10 mouse cellular contexts compared by ENCODE assay signal in the genomic region with DNA sequence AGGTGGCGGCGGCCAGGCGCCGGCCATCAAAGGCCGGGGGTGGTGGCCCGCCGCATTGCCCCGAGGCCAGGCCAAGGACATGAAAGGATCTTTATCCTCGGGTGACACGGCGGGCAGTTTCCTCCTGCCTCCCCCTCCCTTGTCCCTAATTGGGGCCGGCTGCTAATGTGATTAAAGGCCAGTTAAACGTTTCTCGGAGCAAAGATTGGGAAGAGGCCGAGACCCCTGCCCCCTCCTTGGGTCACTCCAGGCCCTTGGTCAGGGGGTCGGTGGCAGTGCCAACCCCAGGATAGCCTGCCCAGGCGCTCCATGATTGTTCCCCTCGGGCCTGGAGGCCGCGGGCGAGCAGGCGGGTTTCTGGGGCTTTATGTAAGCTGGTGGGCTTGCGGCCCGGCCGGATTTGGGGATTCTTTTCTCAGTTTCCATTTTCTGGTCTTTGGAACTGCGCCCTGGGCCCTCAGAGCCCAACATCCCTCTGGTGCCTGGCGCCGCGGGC.
A peak's percentile ranks its signal among the peaks of the same experiment; 100 is the strongest.
DNase-seq lines count a peak whose midpoint lies in the region; ATAC-seq and TF ChIP-seq lines count a peak whose summit lies in the region.
"Had no signal": no experiment of that assay in that cellular context is flagged by ENCODE, and none has a peak within 500 bp of the region (broad histone marks: within the 10 kb centered on the region; RNA-seq: fewer than 3 reads in every experiment).

No protein-coding gene starts in this region.

- no peak for TF ChIP-seq EP300 in heart, adult 2 months (IDR thresholded peaks at IDR 0.05; ENCODE audit: insufficient read depth, low read depth, low read length)

- no peak for TF ChIP-seq POLR2A in heart, adult 2 months (IDR thresholded peaks at IDR 0.05; ENCODE audit: insufficient read depth, low read depth, low read length)

- no peak overlapping the region for H3K27ac ChIP-seq in heart, embryonic 11.5 days (ENCODE audit: low read depth, low read length)
- no peak overlapping the region for H3K27ac ChIP-seq in heart, adult 2 months
- peak overlapping the region; percentile 21; the same call in 1 of the 2 replicates for H3K27ac ChIP-seq in forebrain, postnatal 0 days (ENCODE audit: low read depth, low read length)
- H3K27ac ChIP-seq in midbrain, embryonic 12.5 days (replicated peaks) = peak overlapping the region; percentile 92
- H3K27ac ChIP-seq: macrophage had no signal

- no peak for TF ChIP-seq CTCF in heart, adult 2 months (IDR thresholded peaks at IDR 0.05)
- TF ChIP-seq CTCF in forebrain, postnatal 0 days (IDR thresholded peaks at IDR 0.05; ENCODE audit: low read depth) = no peak

- no peak overlapping the region for H3K9ac ChIP-seq in heart, embryonic 11.5 days (ENCODE audit: low read depth, low read length)
- no peak overlapping the region for H3K9ac ChIP-seq in heart, adult 2 months (ENCODE audit: low read depth, low read length)
- peak overlapping the region; percentile 22 for H3K9ac ChIP-seq in forebrain, postnatal 0 days
- peak overlapping the region; percentile 60 for H3K9ac ChIP-seq in midbrain, embryonic 12.5 days (replicated peaks)

- DNase-seq in heart, adult 2 months = no peak
- peak; percentile 34 for DNase-seq in ZHBTc4 (ENCODE audit: low read depth, low spot score)
- DNase-seq in forebrain, postnatal 0 days = no peak
- DNase-seq in adrenal gland, postnatal 10 days = no peak
- no peak for DNase-seq in layer of hippocampus, postnatal 25 days (ENCODE audit: extremely low spot score in 1 of 2, low spot score in 1 of 2)
- DNase-seq: right cerebral cortex, postnatal 25 days had no signal

- intact Hi-C loops in heart, adult 2 months (cut with DNase I) = no loop called here

- no peak for ATAC-seq in heart, embryonic 11.5 days (replicated peaks; ENCODE audit: insufficient number of reproducible peaks, low FRiP score, low TSS enrichment)
- peak; percentile 32; the same call in 1 of the 2 replicates for ATAC-seq in forebrain, postnatal 0 days
- no peak for ATAC-seq in midbrain, embryonic 12.5 days (ENCODE audit: low FRiP score, low read depth)
- ATAC-seq in CD4-positive, CD25-positive, alpha-beta regulatory T cell, adult 4 months = no peak

- peak overlapping the region; percentile 20 for H3K4me3 ChIP-seq in heart, embryonic 11.5 days (ENCODE audit: low read depth, low read length)
- no peak overlapping the region for H3K4me3 ChIP-seq in heart, adult 2 months
- H3K4me3 ChIP-seq in forebrain, postnatal 0 days (ENCODE audit: low read depth, low read length) = 0 out of 2 replicates have a peak overlapping the region, but pooled peaks have one; percentile 7
- peak overlapping the region; percentile 39 for H3K4me3 ChIP-seq in midbrain, embryonic 12.5 days

- peaks cover 69% of the 10 kb centered on the region for H3K27me3 ChIP-seq in heart, embryonic 11.5 days (ENCODE audit: control insufficient read depth, insufficient read depth, low read length)
- H3K27me3 ChIP-seq in heart, adult 2 months (ENCODE audit: control insufficient read depth, insufficient read depth, low read length) = peaks cover 9% of the 10 kb centered on the region
- H3K27me3 ChIP-seq in forebrain, postnatal 0 days (ENCODE audit: insufficient read depth, low read length) = peaks cover 32% of the 10 kb centered on the region
- H3K27me3 ChIP-seq in midbrain, embryonic 12.5 days = peaks cover 69% of the 10 kb centered on the region

- H3K4me1 ChIP-seq in heart, embryonic 11.5 days (ENCODE audit: control insufficient read depth, insufficient read depth, low read length) = peaks cover 5% of the 10 kb centered on the region; the same call in 1 of the 2 replicates
- H3K4me1 ChIP-seq in heart, adult 2 months (ENCODE audit: control insufficient read depth, insufficient read depth, low read length) = no peaks in the 10 kb centered on the region
- 0 out of 2 replicates have a peak, but pooled peaks cover 3% of the 10 kb centered on the region for H3K4me1 ChIP-seq in forebrain, postnatal 0 days (ENCODE audit: insufficient read depth)
- H3K4me1 ChIP-seq in midbrain, embryonic 12.5 days = peaks cover 65% of the 10 kb centered on the region

- no peaks in the 10 kb centered on the region for H3K9me3 ChIP-seq in heart, embryonic 11.5 days (replicated peaks; ENCODE audit: control insufficient read depth, low read length)
- no peaks in the 10 kb centered on the region for H3K9me3 ChIP-seq in forebrain, postnatal 0 days (ENCODE audit: low read length)
- H3K9me3 ChIP-seq in midbrain, embryonic 12.5 days = no peaks in the 10 kb centered on the region

- peak overlapping the region; percentile 37 for H3K4me2 ChIP-seq in heart, embryonic 11.5 days
- H3K4me2 ChIP-seq in forebrain, postnatal 0 days (ENCODE audit: low read depth) = peak overlapping the region; percentile 39
- H3K4me2 ChIP-seq in midbrain, embryonic 12.5 days (replicated peaks) = peak overlapping the region; percentile 60

- H3K79me2 ChIP-seq in heart, adult 2 months (replicated peaks; ENCODE audit: control insufficient read depth, insufficient read depth, low read length) = no peaks in the 10 kb centered on the region

- H3K36me3 ChIP-seq in heart, embryonic 11.5 days (ENCODE audit: control insufficient read depth, insufficient read depth, low read length) = no peaks in the 10 kb centered on the region
- H3K36me3 ChIP-seq in heart, adult 2 months (ENCODE audit: control insufficient read depth, insufficient read depth, low read length) = no peaks in the 10 kb centered on the region
- H3K36me3 ChIP-seq in forebrain, postnatal 0 days (ENCODE audit: insufficient read depth) = no peaks in the 10 kb centered on the region
- H3K36me3 ChIP-seq in midbrain, embryonic 12.5 days = no peaks in the 10 kb centered on the region

- WGBS in heart, embryonic 11.5 days (ENCODE audit: insufficient replicate concordance) = under 1% methylated on average over 29 of the region's 29 CpGs
- 2% methylated on average over 29 of the region's 29 CpGs for WGBS in heart, adult 2 months
- WGBS in forebrain, postnatal 0 days = 4% methylated on average over 29 of the region's 29 CpGs
- whole genome bisulfite sequencing in midbrain, embryonic 12.5 days = under 1% methylated on average over 28 of the region's 29 CpGs

Comparison
In these comparisons a context has a peak if more than half of its experiments do, and no peak if none do; other contexts are left out.
1. H3K27ac ChIP-seq: peak in forebrain, postnatal 0 days (single experiment) and midbrain, embryonic 12.5 days (single experiment); none in heart, embryonic 11.5 days (single experiment) and heart, adult 2 months (single experiment).
2. H3K9ac ChIP-seq: peak in forebrain, postnatal 0 days (single experiment) and midbrain, embryonic 12.5 days (single experiment); none in heart, embryonic 11.5 days (single experiment) and heart, adult 2 months (single experiment).
3. Peak in every context shown above with its lines, with median percentiles within 50 percentile points of each other: H3K4me2 ChIP-seq.